Mouse (Mus musculus) CH12.LX (cell line): ENCODE measurements at regions not wholly inside any gene's neighbourhood (a gene's known extent, or its start where the extent isn't known, plus 50 kb on each side); places are given as distances from the start of the nearest gene placed in this dataset.

Experiments used
- DNase-seq: peaks from one replicate; pipeline ENCODE4 v3.0.0-alpha.2; 2013; ENCODE audit errors: extremely low read depth
- H3K27ac ChIP-seq: 2 replicates; pipeline ENCODE4 v1.5.1; 2012; ENCODE audit warnings: low read depth, mild to moderate bottlenecking, control low read depth, moderate library complexity; ENCODE audit not compliant: insufficient read depth
- H3K27me3 ChIP-seq: replicated peaks from 2 replicates; pipeline ENCODE3; 2012; ENCODE audit warnings: inconsistent platforms
- H3K36me3 ChIP-seq, 2 experiments: replicated peaks in 1 of 2; 2 replicates each; pipeline versions ENCODE3 to v1.6.1; 2012; ENCODE audit warnings: inconsistent platforms in 1 of 2, low read length in 1 of 2, mild to moderate bottlenecking in 1 of 2, mixed read lengths in 1 of 2, moderate library complexity in 1 of 2; ENCODE audit not compliant: control insufficient read depth in 1 of 2, insufficient read depth in 1 of 2
- H3K4me1 ChIP-seq, 2 experiments: 2 replicates each; pipeline ENCODE4 v1.6.1; 2012; ENCODE audit warnings: inconsistent platforms in 1 of 2, moderate library complexity in 1 of 2; ENCODE audit not compliant: insufficient read depth in 2 of 2, control insufficient read depth in 1 of 2
- H3K4me2 ChIP-seq: 2 replicates; pipeline ENCODE4 v1.6.1; 2012; ENCODE audit warnings: low read depth, mild to moderate bottlenecking, control low read depth; ENCODE audit not compliant: poor library complexity, insufficient read depth, severe bottlenecking
- H3K4me3 ChIP-seq, 3 experiments: fragments of 150-350 bp in 1 of 3; sonication (generic) in 1 of 3; replicated peaks in 1 of 3; 2 replicates each; pipeline versions ENCODE3 to v1.5.1; 2011 to 2012; ENCODE audit warnings: low read depth in 2 of 3, low read length in 2 of 3, mild to moderate bottlenecking in 2 of 3, moderate library complexity in 2 of 3, control low read depth in 1 of 3, improper control_type of control experiment in 1 of 3, inconsistent platforms in 1 of 3, mixed read lengths in 1 of 3; ENCODE audit not compliant: poor library complexity in 1 of 3
- H3K79me2 ChIP-seq: replicated peaks from 2 replicates; pipeline ENCODE4 v1.6.1; 2012; ENCODE audit warnings: mild to moderate bottlenecking, moderate library complexity; ENCODE audit not compliant: control insufficient read depth, poor library complexity, insufficient read depth, severe bottlenecking; ENCODE audit errors: extremely low read depth
- H3K9ac ChIP-seq: 2 replicates; pipeline ENCODE4 v1.6.1; 2012; ENCODE audit warnings: low read depth, mild to moderate bottlenecking, control low read depth, moderate library complexity; ENCODE audit not compliant: insufficient read depth
- H3K9me3 ChIP-seq: replicated peaks from 2 replicates; pipeline ENCODE3; 2012; ENCODE audit warnings: low read length, inconsistent platforms, mixed read lengths
- CHD2 ChIP-seq: IDR thresholded peaks from 2 replicates; pipeline ENCODE4 v1.6.1; 2011; ENCODE audit warnings: low read length, improper control_type of control experiment
- CTCF ChIP-seq, 2 experiments: IDR thresholded peaks in 1 of 2; conservative IDR thresholded peaks in 1 of 2; 2 replicates each; pipeline ENCODE4 v1.5.1; 2011 to 2012; ENCODE audit warnings: low read depth in 2 of 2, low read length in 2 of 2, improper control_type of control experiment in 1 of 2, inconsistent platforms in 1 of 2, mild to moderate bottlenecking in 1 of 2, moderate library complexity in 1 of 2
- GABPA ChIP-seq: IDR thresholded peaks from 2 replicates; pipeline ENCODE4 v1.6.1; 2012; ENCODE audit warnings: low read depth, low read length, improper control_type of control experiment, inconsistent platforms; ENCODE audit not compliant: insufficient replicate concordance
- HCFC1 ChIP-seq: IDR thresholded peaks from 2 replicates; pipeline ENCODE4 v1.6.1; 2012; ENCODE audit warnings: low read depth, mild to moderate bottlenecking, inconsistent platforms, low read length, improper control_type of control experiment
- JUN ChIP-seq: IDR thresholded peaks from 2 replicates; pipeline ENCODE4 v1.6.1; 2011; ENCODE audit warnings: low read depth, mild to moderate bottlenecking, low read length, improper control_type of control experiment, moderate library complexity; ENCODE audit not compliant: insufficient read depth
- JUND ChIP-seq: conservative IDR thresholded peaks from 2 replicates; pipeline ENCODE4 v1.6.1; 2011; ENCODE audit warnings: low read depth, low read length, improper control_type of control experiment
- MAFK ChIP-seq: IDR thresholded peaks from 2 replicates; pipeline ENCODE4 v1.6.1; 2011; ENCODE audit warnings: low read length, improper control_type of control experiment; ENCODE audit not compliant: insufficient replicate concordance
- MAX ChIP-seq: IDR thresholded peaks from 2 replicates; pipeline ENCODE4 v1.6.1; 2011; ENCODE audit warnings: low read length, improper control_type of control experiment
- MAZ ChIP-seq: IDR thresholded peaks from 2 replicates; pipeline ENCODE4 v1.6.1; 2012; ENCODE audit warnings: low read depth, mild to moderate bottlenecking, inconsistent platforms, low read length, improper control_type of control experiment, moderate library complexity
- MEF2A ChIP-seq: IDR thresholded peaks from 2 replicates; pipeline ENCODE4 v1.6.1; 2014; ENCODE audit warnings: low read depth, mild to moderate bottlenecking, inconsistent platforms, low read length, improper control_type of control experiment, borderline replicate concordance
- MXI1 ChIP-seq: IDR thresholded peaks from 2 replicates; pipeline ENCODE4 v1.6.1; 2011; ENCODE audit warnings: mild to moderate bottlenecking, low read depth, low read length, improper control_type of control experiment
- MYC ChIP-seq: IDR thresholded peaks from 2 replicates; pipeline ENCODE4 v1.6.1; 2011; ENCODE audit warnings: low read depth, mild to moderate bottlenecking, improper control_type of control experiment, low read length
- NELFE ChIP-seq: IDR thresholded peaks from 2 replicates; pipeline ENCODE4 v1.6.1; 2011; ENCODE audit warnings: low read depth, low read length, improper control_type of control experiment
- POLR2A ChIP-seq: IDR thresholded peaks from 2 replicates; pipeline ENCODE4 v1.6.1; 2011; ENCODE audit warnings: low read depth, mild to moderate bottlenecking, improper control_type of control experiment, low read length
- SMC3 ChIP-seq: IDR thresholded peaks from 2 replicates; pipeline ENCODE4 v1.6.1; 2011; ENCODE audit warnings: low read depth, low read length, improper control_type of control experiment
- TCF12 ChIP-seq: IDR thresholded peaks from 2 replicates; pipeline ENCODE4 v1.6.1; 2014; ENCODE audit warnings: low read depth, mild to moderate bottlenecking, inconsistent platforms, low read length, improper control_type of control experiment
- UBTF ChIP-seq: IDR thresholded peaks from 2 replicates; pipeline ENCODE4 v1.6.1; 2012; ENCODE audit warnings: low read depth, mild to moderate bottlenecking, inconsistent platforms, low read length, improper control_type of control experiment, moderate library complexity
- USF1 ChIP-seq: IDR thresholded peaks from 2 replicates; pipeline ENCODE4 v1.6.1; 2014; ENCODE audit warnings: low read depth, mild to moderate bottlenecking, inconsistent platforms, low read length, improper control_type of control experiment
- USF2 ChIP-seq: conservative IDR thresholded peaks from 2 replicates; pipeline ENCODE4 v1.6.1; 2011; ENCODE audit warnings: low read depth, low read length, improper control_type of control experiment
- dilution Hi-C: fragments of 300-500 bp; cut with MboI; formaldehyde crosslinking; loops from 2 replicates; pipeline ENCODE4 v1.14.3; 2020; ENCODE audit warnings: low sequenced_read_pairs; ENCODE audit not compliant: extremely low pct_unique_long_range_greater_than_20kb, extremely low pct_ligation_motif_present
- in situ Hi-C: fragments of 300-500 bp; cut with MboI; formaldehyde crosslinking; loops from 3 replicates; pipeline ENCODE4 v1.14.3; 2019; ENCODE audit warnings: low sequenced_read_pairs, low pct_ligation_motif_present, low pct_unique_long_range_greater_than_20kb, mixed read lengths

GRCm38 (mm10) chr12:16043466-16044214, 226.9 kb upstream of the Trib2 start:
- Histone ChIP-seq H3K27me3 (no peaks in the 10 kb centered on the region), H3K36me3 (no peaks in the 10 kb centered on the region), H3K4me3 (no peak overlapping the region), H3K27ac (no peak overlapping the region), H3K4me1 (peaks cover 0 to 10% of the 10 kb centered on the region in 2 experiments; a peak in 3 of 4 replicates), H3K9ac (no peak overlapping the region), H3K4me2 (no peak overlapping the region), H3K9me3 (no peaks in the 10 kb centered on the region), H3K79me2 (no peaks in the 10 kb centered on the region)
- TF ChIP-seq MAZ (no peak), GABPA (no peak), POLR2A (no peak), SMC3 (no peak), MXI1 (no peak), MAX (no peak)
- dilution Hi-C loops (no loop called here), in situ Hi-C loops (no loop called here)
- no peak for DNase-seq

GRCm38 (mm10) chr12:16042362-16042761, 225.6 kb upstream of the Trib2 start:
- Histone ChIP-seq H3K27me3 (no peaks in the 10 kb centered on the region), H3K4me3 (no peak overlapping the region), H3K4me2 (no peak overlapping the region), H3K4me1 (peaks cover 0 to 10% of the 10 kb centered on the region in 2 experiments; a peak in 3 of 4 replicates), H3K36me3 (no peaks in the 10 kb centered on the region), H3K9me3 (no peaks in the 10 kb centered on the region), H3K79me2 (no peaks in the 10 kb centered on the region), H3K9ac (no peak overlapping the region), H3K27ac (no peak overlapping the region)
- in situ Hi-C loops (no loop called here), dilution Hi-C loops (no loop called here)
- no peak for TF ChIP-seq MXI1
- TF ChIP-seq CHD2: no peak
- TF ChIP-seq SMC3: no peak
- TF ChIP-seq MEF2A: no peak
- TF ChIP-seq UBTF: no peak
- TF ChIP-seq MYC: no peak
- TF ChIP-seq JUN: no peak
- no peak for TF ChIP-seq TCF12
- no peak for TF ChIP-seq CTCF (conservative IDR thresholded peaks at IDR 0.05 in 1 of 2, IDR thresholded peaks at IDR 0.05 in 1 of 2; ENCODE audit: low read depth in 2 of 2, low read length in 2 of 2)
- no peak for TF ChIP-seq MAFK
- TF ChIP-seq HCFC1: no peak
- TF ChIP-seq JUND: no peak
- no peak for TF ChIP-seq USF2
- no peak for TF ChIP-seq NELFE
- TF ChIP-seq USF1: no peak
- no peak for DNase-seq
